ENCODE assay signal across 31 mouse cellular contexts in genomic region chr5:35417707-35418106, GRCm38 (mm10). TPM values are rescaled to one million over a fixed set of nuclear protein-coding genes. Genes with fewer than 3 reads are reported as not detected.
"Had no signal": no experiment of that assay in that cellular context is flagged by ENCODE, and none has a peak within 500 bp of the region (broad histone marks: within the 10 kb centered on the region; RNA-seq: fewer than 3 reads in every experiment).

No protein-coding gene starts in this region.

- H3K9ac ChIP-seq: limb, embryonic 12.5 days; limb, embryonic 15.5 days; liver, embryonic 14.5 days; lung, embryonic 15.5 days; midbrain, embryonic 13.5 days had no signal

- H3K36me3 ChIP-seq: limb, embryonic 12.5 days; limb, embryonic 15.5 days; lung, embryonic 15.5 days; midbrain, embryonic 13.5 days had no signal

- H3K9me3 ChIP-seq: limb, embryonic 12.5 days; limb, embryonic 15.5 days; lung, embryonic 15.5 days; megakaryocyte, embryonic 14.5 days; midbrain, embryonic 13.5 days had no signal

- H3K4me3 ChIP-seq: limb, embryonic 12.5 days; limb, embryonic 15.5 days; lung, embryonic 15.5 days; megakaryocyte, embryonic 14.5 days; midbrain, embryonic 13.5 days; myocyte had no signal

- DNase-seq: kidney, adult 18-20 months; kidney, adult 9 months; kidney, postnatal 14 days; kidney, postnatal 4 days; left cerebral cortex, postnatal 4 days; lung, adult 18-20 months; lung, postnatal 10 days; lung, postnatal 36 days; thymus, adult 2 months; thymus, postnatal 14 days; thymus, postnatal 4 days had no signal

- H3K27ac ChIP-seq: limb, embryonic 12.5 days; limb, embryonic 15.5 days; liver, embryonic 14.5 days; lung, embryonic 15.5 days; midbrain, embryonic 13.5 days; stomach, postnatal 0 days had no signal

- H3K4me2 ChIP-seq: limb, embryonic 12.5 days; limb, embryonic 15.5 days; liver, embryonic 11.5 days; lung, embryonic 15.5 days; midbrain, embryonic 13.5 days had no signal

- H3K4me1 ChIP-seq: megakaryocyte, embryonic 14.5 days had no signal

- ATAC-seq: intestine, embryonic 16.5 days; midbrain, embryonic 13.5 days; midbrain, embryonic 16.5 days had no signal

RNA-seq across cellular contexts. Expression of gene Hmx1, which starts 28.8 kb away (rescaled TPM):
- total RNA-seq: layer of hippocampus, adult 18-20 months; layer of hippocampus, postnatal 14 days; left cerebral cortex, adult 8-10 months; left cerebral cortex, postnatal 14 days; left cerebral cortex, postnatal 4 days; monocyte, adult 5-6 weeks had no signal
- polyA plus RNA-seq: intestine, embryonic 16.5 days; kidney, embryonic 16.5 days; limb, embryonic 15.5 days; liver, embryonic 11.5 days; liver, embryonic 14.5 days; midbrain, embryonic 13.5 days; midbrain, embryonic 16.5 days; myocyte; small intestine, adult 2 months; spleen, adult 2 months; stomach, embryonic 14.5 days; stomach, postnatal 0 days had no signal
